Mouse (Mus musculus): ENCODE data around the gene Gm43064. TPM values are rescaled to one million over a fixed set of nuclear protein-coding genes. Genes with fewer than 3 reads are reported as not detected.
"Not testable (repeated sequence)": the region's sequence is repeated elsewhere in the genome, so short reads cannot be mapped to it uniquely, and the experiment has no call there.

Gm43064 gene
- polyA plus RNA-seq, 1 experiment: 0.49 TPM

DNA sequence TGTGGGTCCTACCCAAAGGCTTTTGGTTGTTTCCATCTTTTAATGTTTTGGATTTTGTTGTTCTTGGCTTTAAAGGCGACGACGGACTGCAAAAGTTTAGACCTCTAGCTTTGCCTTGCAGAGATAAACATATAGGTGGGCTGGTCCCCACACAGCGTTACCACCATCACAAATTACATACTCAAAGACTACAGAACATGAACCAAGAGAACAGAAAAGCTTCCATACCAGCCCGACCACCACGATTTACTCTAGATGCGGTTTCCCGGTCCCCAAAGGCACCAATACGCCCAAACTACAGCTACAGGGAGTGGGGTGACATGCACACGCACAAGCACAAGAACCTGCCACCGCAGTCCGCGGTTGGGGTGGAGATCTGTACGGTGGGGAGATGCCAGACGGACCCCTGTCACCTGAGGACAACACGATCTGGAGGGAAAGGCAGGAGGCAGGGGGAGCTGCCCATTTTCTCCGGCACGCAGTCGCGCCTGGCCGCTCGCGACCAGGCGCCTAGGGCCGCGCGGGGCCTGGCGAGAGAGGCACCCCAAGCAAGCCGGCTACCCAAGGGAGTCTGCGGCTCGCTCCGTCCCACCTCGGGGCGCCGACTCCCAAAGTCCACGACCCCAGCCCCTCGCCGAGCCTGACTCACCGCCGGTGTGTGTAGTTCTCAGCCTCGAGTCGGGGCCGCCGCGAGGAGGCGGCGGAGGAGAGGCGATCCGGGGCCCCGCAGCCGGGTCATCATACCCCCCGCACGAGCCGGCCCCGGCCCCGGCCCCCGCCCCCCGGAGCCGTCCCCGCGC, 18.8 kb upstream of the Gm43064 start:
- Histone ChIP-seq H3K4me3 (replicated peaks; ENCODE audit: insufficient read depth, low read depth, low read length) (peak overlapping the region; percentile 96), H3K27me3 (ENCODE audit: control insufficient read depth, insufficient read depth, low read length) (no peaks in the 10 kb centered on the region), H3K4me1 (ENCODE audit: control insufficient read depth, insufficient read depth, low read length) (peaks cover 4% of the 10 kb centered on the region; the same call in 1 of the 2 replicates), H3K27ac (ENCODE audit: insufficient read depth, low read length) (peak overlapping the region; percentile 92)
- WGBS: under 1% methylated on average over 58 of the region's 61 CpGs
- DNase-seq: no peak
- no peak for TF ChIP-seq CTCF (IDR thresholded peaks at IDR 0.05; ENCODE audit: borderline replicate concordance, insufficient read depth, low read depth, low read length)
- no peak for TF ChIP-seq POLR2A (IDR thresholded peaks at IDR 0.05; ENCODE audit: borderline replicate concordance, insufficient read depth, low read length)

GRCm38 (mm10) chr3:103791230-103792110, 17.9 kb upstream of the Gm43064 start, which contains the start of gene Hipk1:
Gene Hipk1 (minus strand): TSS chr3:103791563.
- Histone ChIP-seq H3K27me3 (ENCODE audit: control insufficient read depth, insufficient read depth, low read length) (no peaks in the 10 kb centered on the region), H3K27ac (ENCODE audit: insufficient read depth, low read length) (peak within 1 kb of the TSS; percentile 99), H3K4me1 (ENCODE audit: control insufficient read depth, insufficient read depth, low read length) (peaks cover 4% of the 10 kb centered on the region; the same call in 1 of the 2 replicates), H3K4me3 (replicated peaks; ENCODE audit: insufficient read depth, low read depth, low read length) (peak within 1 kb of the TSS; percentile 96)
- WGBS: 7% methylated on average over 49 of the region's 49 CpGs
- TF ChIP-seq CTCF (IDR thresholded peaks at IDR 0.05; ENCODE audit: borderline replicate concordance, insufficient read depth, low read depth, low read length) (0 out of 2 replicates have a peak, but pooled peaks have one; percentile 6), POLR2A (IDR thresholded peaks at IDR 0.05; ENCODE audit: borderline replicate concordance, insufficient read depth, low read length) (peak; percentile 94)
- DNase-seq: peak; percentile 97

DNA sequence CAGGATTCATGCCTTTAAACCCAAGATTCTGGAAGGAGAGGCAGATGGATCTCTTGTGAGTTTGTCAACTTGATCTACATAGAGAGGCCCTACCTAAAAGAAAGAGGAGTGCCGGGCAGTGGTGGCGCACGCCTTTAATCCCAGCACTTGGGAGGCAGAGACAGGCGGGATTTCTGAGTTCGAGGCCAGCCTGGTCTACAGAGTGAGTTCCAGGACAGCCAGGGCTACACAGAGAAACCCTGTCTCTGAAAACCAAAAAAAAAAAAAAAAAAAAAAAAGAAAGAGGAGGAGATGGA, 17.3 kb upstream of the Gm43064 start:
- H3K27ac ChIP-seq (ENCODE audit: insufficient read depth, low read length): peak overlapping the region; percentile 99; the same call in 1 of the 2 replicates
- 81% methylated on average over 5 of the region's 5 CpGs for WGBS

GRCm38 (mm10) chr3:103792566-103792965, 16.8 kb upstream of the Gm43064 start:
- Histone ChIP-seq H3K27ac (ENCODE audit: insufficient read depth, low read length) (no peak overlapping the region), H3K4me1 (ENCODE audit: control insufficient read depth, insufficient read depth, low read length) (peaks cover 4% of the 10 kb centered on the region; the same call in 1 of the 2 replicates), H3K4me3 (replicated peaks; ENCODE audit: insufficient read depth, low read depth, low read length) (no peak overlapping the region), H3K27me3 (ENCODE audit: control insufficient read depth, insufficient read depth, low read length) (no peaks in the 10 kb centered on the region)
- DNase-seq: no peak
- 90% methylated on average over 1 of the region's 1 CpGs for WGBS
- TF ChIP-seq CTCF (IDR thresholded peaks at IDR 0.05; ENCODE audit: borderline replicate concordance, insufficient read depth, low read depth, low read length): no peak
- no peak for TF ChIP-seq POLR2A (IDR thresholded peaks at IDR 0.05; ENCODE audit: borderline replicate concordance, insufficient read depth, low read length)

More for the DNA sequence above, 17.3 kb upstream of the Gm43064 start:
- H3K4me3 ChIP-seq (replicated peaks; ENCODE audit: insufficient read depth, low read depth, low read length); H3K4me1 ChIP-seq (ENCODE audit: control insufficient read depth, insufficient read depth, low read length); H3K27me3 ChIP-seq (ENCODE audit: control insufficient read depth, insufficient read depth, low read length); DNase-seq: not testable (repeated sequence)

- no peak overlapping the region for H3K4me3 ChIP-seq (replicated peaks; ENCODE audit: insufficient read depth, low read depth, low read length)
- TF ChIP-seq CTCF (IDR thresholded peaks at IDR 0.05; ENCODE audit: borderline replicate concordance, insufficient read depth, low read depth, low read length) (no peak), POLR2A (IDR thresholded peaks at IDR 0.05; ENCODE audit: borderline replicate concordance, insufficient read depth, low read length) (no peak)
- 61% methylated on average over 2 of the region's 2 CpGs for WGBS
Measured at GRCm38 (mm10) chr3:103796389-103796788, 13.0 kb upstream of the Gm43064 start.

GRCm38 (mm10) chr3:103799507-103799906, 9.9 kb upstream of the Gm43064 start:
- H3K4me3 ChIP-seq (replicated peaks; ENCODE audit: insufficient read depth, low read depth, low read length): no peak overlapping the region
- no peak overlapping the region for H3K27ac ChIP-seq (ENCODE audit: insufficient read depth, low read length)
- H3K4me1 ChIP-seq (ENCODE audit: control insufficient read depth, insufficient read depth, low read length): peaks cover 10% of the 10 kb centered on the region
- no peaks in the 10 kb centered on the region for H3K27me3 ChIP-seq (ENCODE audit: control insufficient read depth, insufficient read depth, low read length)
- TF ChIP-seq CTCF (IDR thresholded peaks at IDR 0.05; ENCODE audit: borderline replicate concordance, insufficient read depth, low read depth, low read length): no peak
- TF ChIP-seq POLR2A (IDR thresholded peaks at IDR 0.05; ENCODE audit: borderline replicate concordance, insufficient read depth, low read length): no peak
- DNase-seq: no peak
- WGBS: 84% methylated on average over 2 of the region's 2 CpGs

More at GRCm38 (mm10) chr3:103796389-103796788, 13.0 kb upstream of the Gm43064 start:
- Histone ChIP-seq H3K4me1 (ENCODE audit: control insufficient read depth, insufficient read depth, low read length) (peaks cover under 1% of the 10 kb centered on the region; the same call in 1 of the 2 replicates), H3K27me3 (ENCODE audit: control insufficient read depth, insufficient read depth, low read length) (no peaks in the 10 kb centered on the region), H3K27ac (ENCODE audit: insufficient read depth, low read length) (no peak overlapping the region)
- DNase-seq: no peak

DNA sequence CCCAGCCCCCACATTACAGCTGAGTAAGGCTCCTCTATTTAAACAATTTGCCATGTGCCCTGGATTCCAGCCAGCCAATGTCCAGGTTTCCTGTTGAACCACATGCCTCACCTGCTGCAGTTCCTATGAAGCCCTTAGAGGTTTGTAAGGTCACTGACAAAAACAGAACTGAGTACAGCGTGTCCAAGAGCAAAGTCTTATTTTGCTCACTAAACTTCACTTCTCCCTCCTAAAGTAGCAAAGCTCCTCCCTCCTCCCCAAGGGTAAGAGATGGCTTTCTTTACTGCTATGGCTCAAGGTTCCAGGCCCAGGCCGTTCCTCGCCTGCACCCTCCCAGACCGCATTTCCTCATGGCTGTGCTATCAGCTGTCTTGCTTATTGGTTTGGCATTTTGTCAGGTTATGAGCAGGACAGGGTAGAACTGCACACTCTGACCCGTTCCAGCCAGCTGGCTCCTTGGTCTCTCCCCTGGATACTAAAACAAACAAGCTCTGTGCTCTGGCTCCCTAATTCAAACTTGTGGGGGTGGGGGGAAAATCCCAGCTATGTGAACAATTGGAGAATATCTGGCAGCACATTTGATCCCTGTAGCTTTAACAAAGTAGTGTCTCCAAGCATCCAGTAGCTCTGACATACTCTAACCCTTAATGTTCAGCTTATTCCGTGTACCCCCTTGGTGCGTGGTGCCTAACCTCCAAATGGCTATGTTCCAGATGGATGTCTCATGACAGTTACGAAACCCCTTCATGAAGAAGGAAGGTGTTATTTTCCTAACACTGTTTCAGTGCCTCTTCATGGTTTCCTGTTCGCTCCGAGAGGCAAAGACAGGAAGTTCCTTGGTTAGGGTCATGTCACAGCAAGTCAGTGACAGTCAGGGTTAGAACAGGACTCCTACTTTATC, 7.5 kb upstream of the Gm43064 start:
- peak overlapping the region; percentile 71 for H3K27ac ChIP-seq (ENCODE audit: insufficient read depth, low read length)
- H3K4me3 ChIP-seq (replicated peaks; ENCODE audit: insufficient read depth, low read depth, low read length): no peak overlapping the region
- peak; percentile 64 to 80 for DNase-seq
- no peak for TF ChIP-seq POLR2A (IDR thresholded peaks at IDR 0.05; ENCODE audit: borderline replicate concordance, insufficient read depth, low read length)
- H3K27me3 ChIP-seq (ENCODE audit: control insufficient read depth, insufficient read depth, low read length): no peaks in the 10 kb centered on the region
- 24% methylated on average over 10 of the region's 10 CpGs for WGBS
- peaks cover 10% of the 10 kb centered on the region for H3K4me1 ChIP-seq (ENCODE audit: control insufficient read depth, insufficient read depth, low read length)
